ENCODE assay signal across 11 mouse cellular contexts in genomic region chr16:33938311-33939132, GRCm38 (mm10). TPM values are rescaled to one million over a fixed set of nuclear protein-coding genes. Genes with fewer than 3 reads are reported as not detected.
A peak's percentile ranks its signal among the peaks of the same experiment; 100 is the strongest.
DNase-seq lines count a peak whose midpoint lies in the region; ATAC-seq and TF ChIP-seq lines count a peak whose summit lies in the region.
"Had no signal": no experiment of that assay in that cellular context is flagged by ENCODE, and none has a peak within 500 bp of the region (broad histone marks: within the 10 kb centered on the region; RNA-seq: fewer than 3 reads in every experiment).

No protein-coding gene starts in this region.

- no peaks in the 10 kb centered on the region for H3K27me3 ChIP-seq in forebrain, embryonic 10.5 days (ENCODE audit: poor library complexity, severe bottlenecking)
- peaks cover 21% of the 10 kb centered on the region for H3K27me3 ChIP-seq in forebrain, embryonic 13.5 days
- H3K27me3 ChIP-seq in liver, adult 2 months (ENCODE audit: control insufficient read depth, insufficient read depth, low read length) = no peaks in the 10 kb centered on the region
- no peaks in the 10 kb centered on the region for H3K27me3 ChIP-seq in liver, embryonic 11.5 days (replicated peaks; ENCODE audit: control insufficient read depth, insufficient read depth, low read length)
- H3K27me3 ChIP-seq in heart, embryonic 16.5 days (ENCODE audit: control insufficient read depth, insufficient read depth, low read length) = no peaks in the 10 kb centered on the region

- no peak for TF ChIP-seq CTCF in liver, adult 2 months (IDR thresholded peaks at IDR 0.05; ENCODE audit: low read depth, low read length)

- peak overlapping the region; percentile 32; the same call in 1 of the 2 replicates for H3K27ac ChIP-seq in forebrain, embryonic 10.5 days
- no peak overlapping the region for H3K27ac ChIP-seq in forebrain, embryonic 13.5 days
- no peak overlapping the region for H3K27ac ChIP-seq in liver, adult 2 months (replicated peaks; ENCODE audit: insufficient read depth, low read depth, low read length)
- H3K27ac ChIP-seq in liver, embryonic 11.5 days (ENCODE audit: low read depth, low read length) = no peak overlapping the region
- H3K27ac ChIP-seq in heart, embryonic 16.5 days (ENCODE audit: low read length) = peak overlapping the region; percentile 96

- no peaks in the 10 kb centered on the region for H3K9me3 ChIP-seq in forebrain, embryonic 10.5 days
- no peaks in the 10 kb centered on the region for H3K9me3 ChIP-seq in forebrain, embryonic 13.5 days (replicated peaks)
- no peaks in the 10 kb centered on the region for H3K9me3 ChIP-seq in liver, embryonic 11.5 days (ENCODE audit: control insufficient read depth, low read length)
- H3K9me3 ChIP-seq in heart, embryonic 16.5 days (replicated peaks; ENCODE audit: control insufficient read depth, low read length) = no peaks in the 10 kb centered on the region

- H3K4me3 ChIP-seq in forebrain, embryonic 10.5 days = no peak overlapping the region
- no peak overlapping the region for H3K4me3 ChIP-seq in forebrain, embryonic 13.5 days
- no peak overlapping the region for H3K4me3 ChIP-seq in liver, adult 2 months (ENCODE audit: insufficient read depth, low read depth, low read length)
- H3K4me3 ChIP-seq in liver, embryonic 11.5 days (ENCODE audit: low read depth, low read length) = no peak overlapping the region
- H3K4me3 ChIP-seq in heart, embryonic 16.5 days (ENCODE audit: low read length) = no peak overlapping the region
- H3K4me3 ChIP-seq: erythroblast, embryonic 14.5 days had no signal

- 78% methylated on average over 12 of the region's 12 CpGs for WGBS in forebrain, embryonic 10.5 days
- WGBS in forebrain, embryonic 13.5 days = 79% methylated on average over 12 of the region's 12 CpGs
- 83% methylated on average over 12 of the region's 12 CpGs for WGBS in liver, adult 2 months
- 59% methylated on average over 12 of the region's 12 CpGs for WGBS in liver, embryonic 11.5 days
- WGBS in heart, embryonic 16.5 days = 40% methylated on average over 12 of the region's 12 CpGs

- no peak for ATAC-seq in forebrain, embryonic 13.5 days
- ATAC-seq in liver, embryonic 11.5 days (replicated peaks; ENCODE audit: low FRiP score) = no peak
- no peak for ATAC-seq in heart, embryonic 16.5 days (replicated peaks; ENCODE audit: extremely low read depth, insufficient read depth, low FRiP score)
- ATAC-seq: activated CD4-positive, CD25-positive, alpha-beta regulatory T cell, adult 4 months; intestine, postnatal 0 days had no signal

- no peak for TF ChIP-seq POLR2A in liver, adult 2 months (IDR thresholded peaks at IDR 0.05; ENCODE audit: extremely low read depth, insufficient read depth, low read length)

- DNase-seq in forebrain, embryonic 10.5 days (ENCODE audit: extremely low spot score, low spot score) = no peak
- DNase-seq in liver, adult 2 months (ENCODE audit: extremely low read depth, low read depth, low spot score) = peak; percentile 42
- DNase-seq in liver, embryonic 11.5 days (ENCODE audit: low spot score) = no peak
- peak; percentile 17 to 52 for DNase-seq in cerebellum, postnatal 10 days
- DNase-seq in embryo, embryonic 9.5 days (ENCODE audit: extremely low spot score) = no peak
- DNase-seq in retina, embryonic 14.5 days (ENCODE audit: low spot score) = no peak

- H3K9ac ChIP-seq in forebrain, embryonic 13.5 days = no peak overlapping the region
- H3K9ac ChIP-seq in liver, adult 2 months (ENCODE audit: low read depth, low read length) = no peak overlapping the region
- no peak overlapping the region for H3K9ac ChIP-seq in liver, embryonic 11.5 days (ENCODE audit: low read depth, low read length)
- peak overlapping the region; percentile 32 for H3K9ac ChIP-seq in heart, embryonic 16.5 days (ENCODE audit: low read length)

- no peaks in the 10 kb centered on the region for H3K36me3 ChIP-seq in forebrain, embryonic 10.5 days (replicated peaks)
- no peaks in the 10 kb centered on the region for H3K36me3 ChIP-seq in forebrain, embryonic 13.5 days (ENCODE audit: poor library complexity, severe bottlenecking)
- H3K36me3 ChIP-seq in liver, adult 2 months (ENCODE audit: control insufficient read depth, insufficient read depth, low read length) = no peaks in the 10 kb centered on the region
- no peaks in the 10 kb centered on the region for H3K36me3 ChIP-seq in liver, embryonic 11.5 days (ENCODE audit: control insufficient read depth, insufficient read depth, low read length)
- no peaks in the 10 kb centered on the region for H3K36me3 ChIP-seq in heart, embryonic 16.5 days (ENCODE audit: control insufficient read depth, insufficient read depth)

- peaks cover 53% of the 10 kb centered on the region for H3K4me1 ChIP-seq in forebrain, embryonic 10.5 days
- peaks cover 40% of the 10 kb centered on the region for H3K4me1 ChIP-seq in forebrain, embryonic 13.5 days
- peaks cover 17% of the 10 kb centered on the region for H3K4me1 ChIP-seq in liver, adult 2 months (ENCODE audit: control insufficient read depth, insufficient read depth, low read length)
- peaks cover 20% of the 10 kb centered on the region for H3K4me1 ChIP-seq in liver, embryonic 11.5 days (replicated peaks; ENCODE audit: control insufficient read depth, insufficient read depth, low read length)
- H3K4me1 ChIP-seq in heart, embryonic 16.5 days (ENCODE audit: control insufficient read depth, insufficient read depth, low read length) = peaks cover 80% of the 10 kb centered on the region

- H3K79me2 ChIP-seq in liver, adult 2 months (ENCODE audit: control insufficient read depth, insufficient read depth, low read length) = peaks cover 3% of the 10 kb centered on the region; the same call in 1 of the 2 replicates

- no peak overlapping the region for H3K4me2 ChIP-seq in forebrain, embryonic 13.5 days
- no peak overlapping the region for H3K4me2 ChIP-seq in liver, embryonic 11.5 days
- H3K4me2 ChIP-seq in heart, embryonic 16.5 days (ENCODE audit: low read depth, low read length) = no peak overlapping the region

RNA-seq across cellular contexts. Expression of gene Umps, which starts 28.3 kb away (rescaled TPM):
- 107 and 111 TPM in 2 replicates for polyA plus RNA-seq in forebrain, embryonic 10.5 days (2016; fragmentation: Nextera tagmentation; extraction: Ambion mirVana)
- polyA plus RNA-seq in forebrain, embryonic 13.5 days (2015; fragmentation: Nextera tagmentation; extraction: Ambion mirVana) = 40.4 and 46.8 TPM in 2 replicates
- 25.4 and 26.5 TPM in 2 replicates for total RNA-seq in liver, adult 2 months (2014; rRNA removed)
- 12.9 and 14.9 TPM in 2 replicates for polyA plus RNA-seq in liver, adult 2 months (2012; rRNA removed)
- 104 and 110 TPM in 2 replicates for polyA plus RNA-seq in liver, embryonic 11.5 days (2014; fragmentation: Nextera tagmentation; extraction: Ambion mirVana)
- 29.4 and 30.7 TPM in 2 replicates for polyA plus RNA-seq in heart, embryonic 16.5 days (2015; fragmentation: Nextera tagmentation; extraction: Ambion mirVana)

Comparison
In these comparisons a context has a peak if more than half of its experiments do, and no peak if none do; other contexts are left out.
1. DNase-seq: peak in liver, adult 2 months (single experiment) and cerebellum, postnatal 10 days (2 of 2); none in forebrain, embryonic 10.5 days (single experiment), liver, embryonic 11.5 days (single experiment), embryo, embryonic 9.5 days (single experiment) and retina, embryonic 14.5 days (single experiment).
2. H3K27ac ChIP-seq: peak in forebrain, embryonic 10.5 days (single experiment) and heart, embryonic 16.5 days (single experiment); none in forebrain, embryonic 13.5 days (single experiment), liver, adult 2 months (single experiment) and liver, embryonic 11.5 days (single experiment).